Mouse (Mus musculus) limb, embryonic 11.5 days (tissue): ENCODE data around the gene Uck2. TPM values are rescaled to one million over a fixed set of nuclear protein-coding genes. Genes with fewer than 3 reads are reported as not detected.
A peak's percentile ranks its signal among the peaks of the same experiment; 100 is the strongest.

Source experiments
- ATAC-seq: fragments of 200-750 bp; cut with Nextera tagmentation; 2 replicates; pipeline ENCODE4 v1.8.0; 2017; ENCODE audit warnings: low read depth; ENCODE audit not compliant: insufficient number of reproducible peaks, low FRiP score, low TSS enrichment
- DNase-seq: peaks from one replicate; pipeline ENCODE4 v3.0.0-alpha.2; 2015; ENCODE audit warnings: low spot score
- H3K27ac ChIP-seq: fragments of 300-500 bp; sonication (generic); replicated peaks from 2 replicates; pipeline ENCODE4 v1.5.1; 2014; ENCODE audit warnings: low read depth, mild to moderate bottlenecking, low read length
- H3K27me3 ChIP-seq: fragments of 300-500 bp; sonication (generic); 2 replicates; pipeline ENCODE4 v1.6.1; 2014; ENCODE audit warnings: mild to moderate bottlenecking, low read length, mixed read lengths; ENCODE audit not compliant: control insufficient read depth, insufficient read depth
- H3K36me3 ChIP-seq: fragments of 300-500 bp; sonication (generic); 2 replicates; pipeline ENCODE4 v1.6.1; 2014; ENCODE audit warnings: mild to moderate bottlenecking, low read length, moderate library complexity, mixed read lengths; ENCODE audit not compliant: control insufficient read depth, insufficient read depth
- H3K4me1 ChIP-seq: fragments of 300-500 bp; sonication (generic); 2 replicates; pipeline ENCODE4 v1.6.1; 2014; ENCODE audit warnings: low read length, mixed read lengths; ENCODE audit not compliant: control insufficient read depth, insufficient read depth
- H3K4me2 ChIP-seq: fragments of 300-500 bp; sonication (generic); 2 replicates; pipeline ENCODE4 v1.6.1; 2014; ENCODE audit warnings: low read depth, mild to moderate bottlenecking, moderate library complexity; ENCODE audit not compliant: severe bottlenecking
- H3K4me3 ChIP-seq: fragments of 300-500 bp; sonication (generic); 2 replicates; pipeline ENCODE4 v1.5.1; 2014; ENCODE audit warnings: low read depth, low read length
- H3K9ac ChIP-seq: fragments of 300-500 bp; sonication (generic); 2 replicates; pipeline ENCODE4 v1.6.1; 2014; ENCODE audit warnings: mild to moderate bottlenecking, low read length
- H3K9me3 ChIP-seq: fragments of 300-500 bp; sonication (generic); 2 replicates; pipeline ENCODE4 v1.6.1; 2016; ENCODE audit warnings: low read length; ENCODE audit not compliant: control insufficient read depth
- WGBS: fragments of 180-500 bp; shearing (Covaris S2); extraction: QIAGEN DNeasy Blood & Tissue Kit; methylation state at CpG from one replicate; pipeline ENCODE4 v1.1.7; 2014; 5-methylcytosine and 5-hydroxymethylcytosine counted together
- polyA plus RNA-seq: library from polyadenylated mRNA; unstranded; fragments of >200 nt; fragmentation: Nextera tagmentation; extraction: Ambion mirVana; gene quantifications from 2 replicates; pipeline ENCODE4 v1.2.1, GENCODE M21; 2014

Uck2 gene
- polyA plus RNA-seq, 1 experiment from 2014 or later, result 138 TPM

DNA sequence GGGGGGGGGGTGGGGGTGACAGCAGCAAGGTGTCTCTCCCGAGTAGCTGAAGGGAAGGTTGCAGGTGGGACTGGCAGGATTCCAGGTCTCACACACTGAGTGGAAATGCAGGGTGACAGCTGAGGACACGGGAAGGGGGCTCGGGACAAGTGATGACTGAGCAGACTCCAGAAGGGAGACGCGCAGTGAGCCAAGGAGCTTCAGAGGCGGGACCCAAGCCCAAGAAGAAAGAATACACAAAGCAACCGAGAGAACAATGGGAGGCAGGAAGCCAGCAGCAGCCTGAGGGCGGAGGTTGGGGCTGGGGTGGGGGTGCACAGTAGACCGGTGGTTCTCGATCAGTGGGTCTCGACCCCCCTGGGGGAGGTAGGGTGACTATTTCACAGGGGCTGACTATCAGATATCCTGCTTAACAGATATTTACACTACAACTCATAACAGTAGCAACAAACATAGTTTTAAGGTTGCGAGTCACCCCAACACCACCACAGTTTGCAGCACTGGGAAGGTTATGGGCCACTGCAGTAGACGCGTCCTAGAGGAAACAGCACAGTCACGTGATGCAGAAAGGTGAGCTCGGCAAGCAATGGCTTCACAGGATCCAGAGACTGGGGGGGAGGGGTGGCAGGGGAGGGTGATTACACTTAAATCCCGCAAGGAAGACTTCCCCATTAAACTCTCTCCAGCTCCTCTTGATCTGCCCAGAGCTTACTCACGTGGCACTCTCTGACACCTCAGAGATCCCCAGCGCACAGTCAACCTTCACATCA lies 14.6 kb downstream of the Uck2 start:
- peak; percentile 33 for DNase-seq
- H3K4me3 ChIP-seq, result no peak overlapping the region
- no peaks in the 10 kb centered on the region for H3K9me3 ChIP-seq
- 0 out of 2 replicates have a peak overlapping the region, but pooled peaks have one; percentile 18 for H3K27ac ChIP-seq
- no peak overlapping the region for H3K9ac ChIP-seq
- peak; percentile 37; the same call in 1 of the 2 replicates for ATAC-seq
- peaks cover 27% of the 10 kb centered on the region for H3K4me1 ChIP-seq
- WGBS, result 30% methylated on average over 19 of the region's 19 CpGs
- no peak overlapping the region for H3K4me2 ChIP-seq
- H3K27me3 ChIP-seq, result no peaks in the 10 kb centered on the region
- H3K36me3 ChIP-seq, result no peaks in the 10 kb centered on the region

DNA sequence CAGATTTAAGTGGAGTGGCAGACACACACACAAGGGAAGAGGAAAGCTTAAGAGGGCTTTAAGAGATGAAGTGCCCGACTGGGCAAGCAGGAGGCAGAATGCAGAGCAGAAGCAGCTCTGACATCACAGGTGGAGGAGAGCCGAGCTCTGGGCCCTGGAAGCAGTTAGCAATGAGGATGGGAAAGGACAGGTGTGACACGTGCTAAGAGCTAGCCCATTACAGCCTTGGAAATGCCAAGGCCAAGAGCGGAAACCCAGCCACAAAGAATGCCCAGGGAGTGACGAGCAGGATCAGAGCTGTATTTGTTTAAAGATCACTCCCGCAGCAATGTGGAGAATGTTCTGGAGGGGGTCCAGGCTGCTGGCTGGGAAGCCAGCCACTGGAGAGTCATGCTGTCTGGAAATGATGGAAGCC lies 15.3 kb downstream of the Uck2 start:
- DNase-seq (no peak), ATAC-seq (no peak)
- Histone ChIP-seq H3K9ac (no peak overlapping the region), H3K27me3 (no peaks in the 10 kb centered on the region), H3K36me3 (no peaks in the 10 kb centered on the region), H3K27ac (0 out of 2 replicates have a peak overlapping the region, but pooled peaks have one; percentile 36), H3K4me1 (peaks cover 27% of the 10 kb centered on the region), H3K9me3 (no peaks in the 10 kb centered on the region), H3K4me3 (no peak overlapping the region), H3K4me2 (no peak overlapping the region)
- 49% methylated on average over 6 of the region's 6 CpGs for WGBS

DNA sequence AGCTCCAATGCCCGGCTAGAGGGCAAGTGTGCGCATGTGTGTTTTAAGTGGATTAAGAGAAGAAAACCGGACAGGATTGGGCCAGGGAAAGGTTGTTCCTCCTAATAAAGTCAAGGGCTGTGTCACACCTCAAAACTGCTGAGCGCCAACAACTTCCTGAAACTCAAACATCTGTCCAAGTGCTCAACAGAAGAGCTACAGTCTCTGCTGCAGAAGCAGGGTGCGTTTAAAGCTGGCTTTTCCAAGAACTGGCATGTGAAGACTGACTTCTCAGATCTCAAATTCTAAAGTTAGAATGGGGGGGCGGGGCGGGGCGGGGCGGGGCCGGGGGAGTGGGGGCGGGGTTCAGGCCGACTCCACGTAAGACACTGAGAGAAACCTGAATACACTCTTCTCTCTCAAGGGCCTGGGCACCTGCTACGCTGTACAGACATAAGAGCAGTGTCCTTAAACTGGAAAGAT lies 15.7 kb downstream of the Uck2 start:
- peaks cover 27% of the 10 kb centered on the region for H3K4me1 ChIP-seq
- H3K9me3 ChIP-seq, result no peaks in the 10 kb centered on the region
- H3K9ac ChIP-seq, result no peak overlapping the region
- DNase-seq (no peak), ATAC-seq (no peak)
- H3K36me3 ChIP-seq, result no peaks in the 10 kb centered on the region
- H3K4me3 ChIP-seq, result no peak overlapping the region
- 0 out of 2 replicates have a peak overlapping the region, but pooled peaks have one; percentile 36 for H3K27ac ChIP-seq
- WGBS, result 34% methylated on average over 14 of the region's 14 CpGs
- H3K4me2 ChIP-seq, result no peak overlapping the region
- no peaks in the 10 kb centered on the region for H3K27me3 ChIP-seq

DNA sequence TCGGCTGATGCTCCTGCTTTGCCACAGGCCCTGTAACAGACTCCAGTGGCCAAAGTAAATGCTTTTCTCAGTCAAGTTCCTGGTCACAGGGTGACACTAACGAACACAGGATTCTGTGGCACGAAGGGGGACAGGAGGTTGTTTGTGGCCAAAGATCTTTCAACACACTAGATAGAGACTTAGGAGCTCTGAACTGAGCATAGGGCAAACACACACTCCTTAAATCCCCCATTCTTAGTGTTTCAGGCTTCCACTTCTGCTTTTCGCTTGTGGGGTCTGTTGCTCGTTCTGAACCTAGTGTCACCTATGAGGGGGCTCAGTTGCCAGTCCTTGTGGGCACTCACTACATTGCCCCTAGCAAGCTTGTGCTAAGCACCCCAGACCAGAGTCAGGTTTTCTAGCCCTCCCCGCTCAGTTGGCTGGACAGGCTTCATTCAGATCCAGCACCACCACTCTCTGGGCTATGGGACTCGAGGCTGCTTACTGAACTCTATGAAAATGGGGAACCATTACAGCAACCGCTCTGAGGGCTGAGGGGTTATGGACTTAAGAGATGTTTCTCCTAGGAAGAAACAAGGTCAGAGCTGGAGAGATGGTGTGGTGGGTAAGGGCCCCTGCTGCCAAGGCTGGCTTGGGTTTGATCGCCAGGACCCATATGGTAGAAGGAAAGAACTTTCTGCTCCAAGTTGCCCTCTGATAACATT lies 16.6 kb downstream of the Uck2 start:
- Histone ChIP-seq H3K4me1 (peaks cover 23% of the 10 kb centered on the region), H3K9ac (no peak overlapping the region), H3K27ac (no peak overlapping the region), H3K36me3 (no peaks in the 10 kb centered on the region), H3K4me2 (no peak overlapping the region), H3K27me3 (no peaks in the 10 kb centered on the region), H3K9me3 (no peaks in the 10 kb centered on the region), H3K4me3 (no peak overlapping the region)
- ATAC-seq (no peak), DNase-seq (no peak)
- WGBS, result 83% methylated on average over 9 of the region's 9 CpGs

DNA sequence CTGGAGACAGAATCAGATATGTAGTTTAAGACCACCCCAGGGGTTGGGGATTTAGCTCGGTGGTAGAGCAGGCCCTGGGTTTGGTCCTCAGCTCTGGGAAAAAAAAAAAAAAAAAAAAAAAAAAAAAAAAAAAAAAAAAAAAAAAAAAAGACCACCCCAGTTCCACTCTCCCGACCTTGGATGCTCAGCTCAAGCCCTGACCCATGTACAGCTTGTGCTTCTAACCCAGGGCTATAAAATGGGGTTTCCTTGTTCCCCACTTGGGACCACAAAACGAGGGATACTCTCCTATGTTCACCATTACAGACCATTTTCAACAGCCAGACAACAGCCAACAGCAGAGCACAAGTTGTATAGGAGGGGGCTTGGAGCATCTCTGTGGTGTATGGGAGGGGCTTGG lies 18.4 kb downstream of the Uck2 start:
- Histone ChIP-seq H3K4me2 (no peak overlapping the region), H3K27me3 (no peaks in the 10 kb centered on the region), H3K4me3 (no peak overlapping the region), H3K36me3 (no peaks in the 10 kb centered on the region), H3K9me3 (no peaks in the 10 kb centered on the region), H3K9ac (no peak overlapping the region), H3K4me1 (peaks cover 17% of the 10 kb centered on the region), H3K27ac (no peak overlapping the region)
- ATAC-seq, result no peak
- no peak for DNase-seq
- WGBS, result 85% methylated on average over 3 of the region's 3 CpGs

DNA sequence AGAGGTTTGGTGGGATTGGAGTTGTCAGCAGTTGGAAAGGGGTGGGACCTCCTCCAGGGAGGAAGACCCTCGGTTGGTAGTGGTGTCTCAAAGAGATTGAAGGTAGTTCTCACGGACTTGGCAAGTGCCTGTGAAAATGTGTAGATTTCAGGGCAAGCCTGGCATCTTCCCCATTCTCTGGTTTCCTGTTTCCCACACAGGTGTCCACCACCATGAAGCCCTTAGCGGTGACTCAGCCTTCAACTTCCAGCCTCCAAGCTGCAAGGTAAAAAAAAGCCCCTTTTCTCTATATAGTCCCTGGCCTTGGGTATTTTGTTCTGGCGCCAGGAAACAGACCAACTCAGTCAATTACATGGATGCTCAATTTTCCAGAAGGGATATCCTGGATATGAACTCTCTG lies 19.8 kb downstream of the Uck2 start:
- Histone ChIP-seq H3K4me2 (no peak overlapping the region), H3K27ac (no peak overlapping the region), H3K4me1 (peaks cover 8% of the 10 kb centered on the region), H3K9ac (no peak overlapping the region), H3K36me3 (no peaks in the 10 kb centered on the region), H3K9me3 (no peaks in the 10 kb centered on the region), H3K4me3 (no peak overlapping the region), H3K27me3 (no peaks in the 10 kb centered on the region)
- ATAC-seq (no peak), DNase-seq (no peak)
- WGBS, result 81% methylated on average over 4 of the region's 4 CpGs

DNA sequence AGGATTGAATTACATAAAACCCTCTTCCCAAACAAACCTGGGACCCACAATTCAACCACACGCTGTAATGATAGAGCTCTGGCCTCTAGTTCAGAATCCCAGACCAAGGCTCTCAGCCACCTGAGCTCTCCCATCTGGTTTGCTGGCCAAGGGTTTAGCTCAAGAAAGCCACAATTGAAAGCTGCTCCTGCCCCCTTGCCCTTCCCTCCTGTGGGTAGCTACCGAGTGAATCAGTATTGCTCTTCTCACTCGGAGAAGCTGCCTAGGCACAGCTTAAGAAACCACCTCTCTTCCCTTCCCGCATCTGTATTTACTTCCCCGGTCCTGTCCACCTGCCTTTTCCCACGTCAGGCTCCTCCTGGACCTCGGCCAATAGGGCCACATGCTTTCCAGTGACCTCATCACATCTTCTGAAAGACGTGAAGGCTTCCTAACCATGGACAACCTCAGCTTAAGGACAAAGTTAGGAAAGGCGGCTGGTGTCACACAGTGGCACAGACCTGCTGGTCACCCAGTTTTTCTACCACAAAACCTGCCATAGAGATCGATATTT lies 22.6 kb downstream of the Uck2 start:
- WGBS, result 85% methylated on average over 10 of the region's 10 CpGs
- H3K4me2 ChIP-seq, result no peak overlapping the region
- H3K9me3 ChIP-seq, result no peaks in the 10 kb centered on the region
- no peak for ATAC-seq
- no peaks in the 10 kb centered on the region for H3K36me3 ChIP-seq
- H3K4me1 ChIP-seq, result no peaks in the 10 kb centered on the region
- no peaks in the 10 kb centered on the region for H3K27me3 ChIP-seq
- no peak overlapping the region for H3K9ac ChIP-seq
- no peak for DNase-seq
- H3K4me3 ChIP-seq, result no peak overlapping the region
- H3K27ac ChIP-seq, result no peak overlapping the region

DNA sequence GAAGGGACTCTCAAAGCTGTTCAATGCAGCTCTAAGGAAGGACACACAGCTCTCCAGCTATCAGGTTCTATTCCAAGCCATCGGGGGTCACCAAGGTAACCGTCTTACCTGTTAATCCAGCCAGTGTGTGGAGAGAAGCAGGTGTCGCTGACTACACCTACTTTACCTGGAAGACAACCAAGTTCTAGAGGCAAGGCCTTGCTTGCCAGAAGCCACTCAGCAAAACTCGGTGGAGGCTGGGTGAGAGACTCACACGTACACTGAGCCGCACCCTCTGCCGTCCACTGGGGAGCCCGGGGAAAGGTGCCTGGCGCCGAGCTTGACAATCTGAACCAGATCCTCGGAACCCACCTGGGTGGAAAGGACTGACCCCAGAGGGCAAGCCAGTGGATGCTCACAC lies 23.4 kb downstream of the Uck2 start:
- Histone ChIP-seq H3K9ac (no peak overlapping the region), H3K27ac (no peak overlapping the region), H3K27me3 (no peaks in the 10 kb centered on the region), H3K4me1 (no peaks in the 10 kb centered on the region), H3K4me2 (no peak overlapping the region), H3K9me3 (no peaks in the 10 kb centered on the region), H3K4me3 (no peak overlapping the region), H3K36me3 (no peaks in the 10 kb centered on the region)
- DNase-seq (no peak), ATAC-seq (no peak)
- 90% methylated on average over 11 of the region's 11 CpGs for WGBS
